Mouse (Mus musculus): ENCODE data around the gene Vmo1. TPM values are rescaled to one million over a fixed set of nuclear protein-coding genes. Genes with fewer than 3 reads are reported as not detected.

Gene Vmo1
- polyA plus RNA-seq (2012; rRNA removed) = 0.50 TPM in 1 of 2 replicates, not detected in the other

GRCm38 (mm10) chr11:70514288-70514687 lies at the start of gene Vmo1:
Vmo1 (minus strand) TSS chr11:70514616.

DNA sequence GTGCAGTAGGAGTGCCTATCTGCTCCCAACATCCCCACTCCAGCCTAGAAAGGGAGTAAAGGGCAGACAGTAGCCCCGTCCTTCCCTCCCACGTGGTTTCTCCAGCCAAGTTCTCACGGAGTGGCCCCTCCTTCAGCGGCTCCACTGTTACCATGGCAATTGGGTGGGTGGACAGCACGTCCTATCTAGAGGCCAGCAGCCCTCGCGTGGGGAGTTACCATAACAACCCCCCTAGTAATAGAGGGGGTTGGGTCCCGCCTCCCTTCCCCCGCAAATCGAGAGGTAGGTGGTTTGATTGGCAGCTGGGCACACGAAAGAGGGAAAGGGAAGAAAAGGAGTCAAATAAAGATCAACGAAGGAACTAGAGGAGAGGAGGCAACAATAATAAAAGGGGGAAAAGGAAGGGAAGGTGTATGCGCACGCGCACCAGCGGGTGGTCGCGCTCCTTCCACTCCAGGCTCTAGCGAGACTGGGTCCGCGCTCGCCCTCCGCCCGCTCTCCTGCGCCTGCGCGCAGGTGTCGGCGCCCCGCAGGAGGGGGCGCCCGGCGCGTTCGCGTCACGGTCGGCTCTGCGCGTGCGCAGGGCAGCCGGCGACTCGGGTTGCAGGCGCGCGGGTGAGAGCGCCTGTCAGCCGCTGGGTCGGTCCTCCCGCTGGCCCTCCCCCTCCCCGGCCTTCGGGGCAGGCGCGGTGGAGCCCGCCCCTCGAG lies 48.0 kb upstream of the Vmo1 start, which contains the start of gene Mink1:
Mink1 (plus strand) TSS at position 595 of the 708 bp plus-strand sequence.

DNA sequence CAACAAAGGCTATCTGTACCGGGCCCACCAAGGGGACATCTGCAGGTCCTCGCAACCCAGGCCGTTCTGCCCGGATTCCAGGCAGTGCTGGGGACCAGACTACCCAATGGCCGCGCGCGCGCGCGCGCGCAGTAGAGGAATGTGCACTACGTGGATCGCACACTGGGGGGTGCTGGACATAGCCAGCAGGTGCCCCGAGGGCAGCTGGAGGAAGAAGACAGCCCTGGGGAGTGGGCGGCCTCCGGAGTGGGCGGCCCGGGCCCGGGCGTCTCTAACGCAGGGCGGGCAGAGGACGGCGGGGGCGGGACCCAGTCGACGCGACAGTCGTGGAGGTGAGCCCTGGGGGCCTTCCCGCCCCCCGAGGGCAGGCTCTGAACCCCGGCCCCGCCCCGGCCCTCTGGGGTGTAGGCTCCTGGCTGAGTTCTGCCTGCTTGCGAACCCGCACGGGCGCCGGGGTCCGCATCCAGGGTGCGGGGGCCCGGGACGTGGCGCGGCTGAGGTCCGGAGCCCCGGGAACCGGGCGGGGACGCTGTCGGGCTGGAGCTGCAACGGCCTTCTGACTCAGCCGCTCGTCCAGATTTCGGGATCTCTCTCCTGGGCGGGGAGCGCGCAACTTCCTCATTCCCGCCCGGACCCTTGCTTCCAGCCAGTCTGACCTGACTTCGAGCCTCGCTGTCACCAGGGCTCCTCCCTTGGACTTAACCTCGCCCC lies 25.6 kb upstream of the Vmo1 start, which contains the start of gene Pld2:
Pld2 (plus strand) TSS at position 188 of the 711 bp plus-strand sequence.

DNA sequence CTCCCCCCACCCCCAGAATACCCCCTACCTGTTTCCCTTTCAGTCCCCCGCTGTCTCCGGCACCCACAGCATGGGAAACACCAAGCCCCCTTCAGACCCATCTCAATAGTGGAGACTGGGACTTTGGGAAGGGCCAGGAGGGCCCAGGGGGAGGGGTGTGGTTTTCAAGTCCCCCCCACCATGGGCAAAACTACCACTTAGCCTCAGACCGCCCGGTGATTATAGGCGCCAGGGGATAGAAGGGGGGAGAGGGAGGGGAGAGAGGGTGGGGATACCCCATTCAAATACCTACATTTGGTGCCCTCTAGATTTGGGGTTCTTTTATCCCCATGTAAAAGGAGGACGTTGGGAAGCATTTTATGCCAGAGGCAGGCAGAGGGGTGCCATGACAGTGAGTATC lies 18.4 kb upstream of the Vmo1 start, which contains the start of gene Gm40193:
Gm40193 (minus strand) TSS at position 101 of the 400 bp plus-strand sequence.

DNA sequence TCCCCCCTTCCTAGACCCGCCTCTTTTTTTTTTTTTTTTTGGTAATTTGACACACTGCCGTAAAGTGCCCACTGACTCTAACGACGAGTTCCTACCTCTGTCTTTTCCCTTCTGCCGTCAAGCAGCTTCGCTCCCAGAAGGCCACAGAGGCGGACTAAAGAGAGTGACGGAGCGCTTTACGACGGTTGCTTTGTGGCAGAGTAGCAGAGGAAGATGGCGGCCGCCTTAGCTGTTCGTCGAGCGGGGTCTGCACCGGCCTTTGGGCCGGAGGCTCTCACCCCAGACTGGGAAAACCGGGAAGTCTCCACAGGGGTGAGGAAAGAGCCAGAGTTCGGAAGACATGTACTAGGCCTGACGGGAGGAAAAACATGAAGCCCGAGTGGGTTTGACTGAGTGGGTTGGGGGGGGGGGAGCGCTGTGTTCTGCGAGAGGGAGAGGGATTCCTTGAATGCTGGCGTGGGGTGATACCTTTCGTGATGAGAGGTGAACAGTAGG lies 10.8 kb upstream of the Vmo1 start, which contains the start of gene Psmb6:
Psmb6 (plus strand) TSS at position 184 of the 495 bp plus-strand sequence.

DNA sequence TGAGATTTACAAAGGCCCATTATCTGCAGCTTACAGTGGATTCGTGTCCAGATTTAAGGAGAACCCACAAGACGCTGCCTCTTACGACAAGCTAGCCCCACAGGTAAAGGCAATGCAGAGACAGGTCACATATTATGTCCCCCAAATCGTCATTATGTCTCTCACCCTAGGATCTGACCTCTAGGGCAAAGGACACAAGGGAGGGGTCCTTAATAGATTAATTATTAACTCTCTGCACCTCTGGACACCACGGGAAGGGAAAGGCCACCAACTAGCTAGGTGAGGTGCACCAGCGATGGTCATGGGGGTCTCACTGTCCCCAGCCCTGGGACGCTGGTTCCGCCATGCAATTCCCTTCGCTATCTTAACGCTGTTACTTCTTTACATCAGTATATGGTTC lies 4.5 kb upstream of the Vmo1 start, which contains the start of gene Gltpd2:
Gltpd2 (plus strand) TSS at position 274 of the 400 bp plus-strand sequence.

DNA sequence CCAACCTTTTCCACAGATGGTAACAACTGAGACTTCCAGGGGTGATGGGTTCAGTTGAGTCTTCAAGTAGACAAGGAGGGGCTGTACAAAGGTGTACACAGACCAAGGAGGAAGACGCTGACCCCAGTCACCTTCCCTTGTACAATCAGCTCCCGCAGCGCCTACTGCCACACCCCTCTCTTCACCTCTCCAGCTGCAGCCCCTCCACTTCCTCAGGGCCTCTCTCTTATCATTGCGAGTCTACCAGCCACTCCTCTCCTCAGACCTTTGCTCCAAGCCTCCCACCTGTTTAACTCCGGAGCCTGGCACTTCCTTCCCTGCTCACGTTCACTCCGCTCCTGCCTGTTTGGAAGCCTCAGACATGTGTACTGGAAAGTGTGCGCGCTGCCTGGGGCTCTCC lies 9.4 kb downstream of the Vmo1 start, which contains the start of gene Tm4sf5:
Tm4sf5 (plus strand) TSS at position 275 of the 400 bp plus-strand sequence.

Other genes starting within 250 kb of the Vmo1 start
- gene Alox12e, start 192.0 kb downstream of the Vmo1 start, polyA plus RNA-seq (2012; rRNA removed) = 15.1 and 21.8 TPM in 2 replicates
- 24.3 and 28.5 TPM in 2 replicates for gene Alox15, start 162.6 kb downstream of the Vmo1 start, polyA plus RNA-seq (2012; rRNA removed)
- 32.7 and 36.4 TPM in 2 replicates for gene Pelp1, start 104.6 kb downstream of the Vmo1 start, polyA plus RNA-seq (2012; rRNA removed)
- 35.9 and 49.5 TPM in 2 replicates for gene Arrb2, start 82.0 kb downstream of the Vmo1 start, polyA plus RNA-seq (2012; rRNA removed)
- gene Med11, start 62.7 kb downstream of the Vmo1 start, polyA plus RNA-seq (2012; rRNA removed) = 21.2 and 24.3 TPM in 2 replicates
- gene Zmynd15, start 55.2 kb downstream of the Vmo1 start, polyA plus RNA-seq (2012; rRNA removed) = 8.7 and 9.5 TPM in 2 replicates
- gene Cxcl16, start 54.6 kb downstream of the Vmo1 start, polyA plus RNA-seq (2012; rRNA removed) = 37.7 and 41.1 TPM in 2 replicates
- 2.7 and 3.7 TPM in 2 replicates for gene Tm4sf5, start 9.4 kb downstream of the Vmo1 start, polyA plus RNA-seq (2012; rRNA removed)
- 0.94 and 1.0 TPM in 2 replicates for gene Gltpd2, start 4.6 kb upstream of the Vmo1 start, polyA plus RNA-seq (2012; rRNA removed)
- gene Psmb6, start 10.8 kb upstream of the Vmo1 start, polyA plus RNA-seq (2012; rRNA removed) = 320 and 440 TPM in 2 replicates
- not detected in 2 replicates for gene Gm40193, start 18.3 kb upstream of the Vmo1 start, polyA plus RNA-seq (2012; rRNA removed)
- gene Pld2, start 25.4 kb upstream of the Vmo1 start, polyA plus RNA-seq (2012; rRNA removed) = 31.2 and 31.9 TPM in 2 replicates
- gene Mink1, start 48.3 kb upstream of the Vmo1 start, polyA plus RNA-seq (2012; rRNA removed) = 111 and 120 TPM in 2 replicates
- gene 4930544D05Rik, start 101.2 kb upstream of the Vmo1 start, polyA plus RNA-seq (2012; rRNA removed) = not detected in 2 replicates
- 0.35 TPM in 1 of 2 replicates, not detected in the other for gene Chrne, start 104.6 kb upstream of the Vmo1 start, polyA plus RNA-seq (2012; rRNA removed)
- gene Gp1ba, start 124.5 kb upstream of the Vmo1 start, polyA plus RNA-seq (2012; rRNA removed) = not detected in 2 replicates
- gene Rnf167, start 132.6 kb upstream of the Vmo1 start, polyA plus RNA-seq (2012; rRNA removed) = 94.5 and 104 TPM in 2 replicates
- gene Slc25a11, start 132.9 kb upstream of the Vmo1 start, polyA plus RNA-seq (2012; rRNA removed) = 138 and 164 TPM in 2 replicates
- gene Pfn1, start 140.0 kb upstream of the Vmo1 start, polyA plus RNA-seq (2012; rRNA removed) = 2,318 and 3,020 TPM in 2 replicates
- 11.0 and 11.7 TPM in 2 replicates for gene Eno3, start 142.6 kb upstream of the Vmo1 start, polyA plus RNA-seq (2012; rRNA removed)
- gene Spag7, start 154.8 kb upstream of the Vmo1 start, polyA plus RNA-seq (2012; rRNA removed) = 38.2 and 49.8 TPM in 2 replicates
- 25.3 and 32.7 TPM in 2 replicates for gene Camta2, start 173.5 kb upstream of the Vmo1 start, polyA plus RNA-seq (2012; rRNA removed)
- gene Inca1, start 185.5 kb upstream of the Vmo1 start, polyA plus RNA-seq (2012; rRNA removed) = 2.7 and 3.5 TPM in 2 replicates
- gene Kif1c, start 185.9 kb upstream of the Vmo1 start, polyA plus RNA-seq (2012; rRNA removed) = 51.4 and 54.9 TPM in 2 replicates
- 1.9 and 2.1 TPM in 2 replicates for gene Zfp3, start 249.6 kb upstream of the Vmo1 start, polyA plus RNA-seq (2012; rRNA removed)